Mouse (Mus musculus) neural tube, embryonic 12.5 days (tissue): Measurements from ENCODE around the gene Tanc2. TPM values are rescaled to one million over a fixed set of nuclear protein-coding genes. Genes with fewer than 3 reads are reported as not detected.

Source experiments
- ATAC-seq: fragments of 200-750 bp; cut with Nextera tagmentation; 2 replicates; pipeline ENCODE4 v1.8.0; 2017; ENCODE audit warnings: low read depth, mild to moderate bottlenecking, moderate TSS enrichment, moderate library complexity; ENCODE audit not compliant: low FRiP score
- H3K27ac ChIP-seq: fragments of 300-500 bp; sonication (generic); 2 replicates; pipeline ENCODE4 v1.5.1; 2016
- H3K27me3 ChIP-seq: fragments of 300-500 bp; sonication (generic); replicated peaks from 2 replicates; pipeline ENCODE4 v1.6.1; 2016; ENCODE audit warnings: mild to moderate bottlenecking
- H3K36me3 ChIP-seq: fragments of 300-500 bp; sonication (generic); 2 replicates; pipeline ENCODE4 v1.6.1; 2016; ENCODE audit warnings: mild to moderate bottlenecking
- H3K4me1 ChIP-seq: fragments of 300-500 bp; sonication (generic); 2 replicates; pipeline ENCODE4 v1.6.1; 2016
- H3K4me2 ChIP-seq: fragments of 300-500 bp; sonication (generic); replicated peaks from 2 replicates; pipeline ENCODE4 v1.6.1; 2016; ENCODE audit warnings: mild to moderate bottlenecking
- H3K4me3 ChIP-seq: fragments of 300-500 bp; sonication (generic); 2 replicates; pipeline ENCODE4 v1.5.1; 2016
- H3K9ac ChIP-seq: fragments of 300-500 bp; sonication (generic); 2 replicates; pipeline ENCODE4 v1.6.1; 2016; ENCODE audit warnings: mild to moderate bottlenecking
- H3K9me3 ChIP-seq: fragments of 300-500 bp; sonication (generic); 2 replicates; pipeline ENCODE4 v1.6.1; 2016; ENCODE audit warnings: mild to moderate bottlenecking
- WGBS: fragments of 180-500 bp; shearing (Covaris S2); methylation state at CpG from one replicate; pipeline ENCODE4 v1.1.7; 2016; 5-methylcytosine and 5-hydroxymethylcytosine counted together
- polyA plus RNA-seq: library from polyadenylated mRNA; unstranded; fragments of >200 nt; fragmentation: Nextera tagmentation; extraction: Ambion mirVana; gene quantifications from 2 replicates; pipeline ENCODE4 v1.2.1, GENCODE M21; 2016

The Tanc2 gene
- polyA plus RNA-seq, 1 experiment from 2014 or later, result 33.1 TPM

DNA sequence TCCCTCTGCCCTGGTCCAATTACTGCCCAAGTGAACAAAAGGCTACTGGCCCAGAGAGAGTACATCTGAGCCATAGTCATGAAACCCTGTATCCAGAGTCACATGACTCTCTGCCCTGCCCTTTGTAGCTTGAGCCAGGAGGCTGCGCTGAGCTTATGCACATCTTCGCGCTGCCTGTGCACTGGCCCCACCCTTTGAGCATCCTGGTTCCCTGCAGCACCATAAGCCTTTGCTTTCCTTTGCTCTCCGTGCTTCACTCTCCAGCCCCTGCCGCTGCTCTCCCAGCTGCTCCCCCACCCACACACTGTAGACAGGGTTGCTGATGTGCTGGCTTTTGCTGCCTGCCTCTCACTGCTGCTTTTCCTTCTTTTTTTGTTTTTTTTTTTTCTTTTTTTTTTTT lies 323.8 kb downstream of the Tanc2 start:
- no peak overlapping the region for H3K4me3 ChIP-seq
- no peak overlapping the region for H3K4me2 ChIP-seq
- H3K4me1 ChIP-seq, result no peaks in the 10 kb centered on the region
- no peak for ATAC-seq
- peaks cover 28% of the 10 kb centered on the region for H3K36me3 ChIP-seq
- no peak overlapping the region for H3K9ac ChIP-seq
- WGBS, result 58% methylated on average over 5 of the region's 5 CpGs
- no peaks in the 10 kb centered on the region for H3K27me3 ChIP-seq
- no peak overlapping the region for H3K27ac ChIP-seq
- no peaks in the 10 kb centered on the region for H3K9me3 ChIP-seq

DNA sequence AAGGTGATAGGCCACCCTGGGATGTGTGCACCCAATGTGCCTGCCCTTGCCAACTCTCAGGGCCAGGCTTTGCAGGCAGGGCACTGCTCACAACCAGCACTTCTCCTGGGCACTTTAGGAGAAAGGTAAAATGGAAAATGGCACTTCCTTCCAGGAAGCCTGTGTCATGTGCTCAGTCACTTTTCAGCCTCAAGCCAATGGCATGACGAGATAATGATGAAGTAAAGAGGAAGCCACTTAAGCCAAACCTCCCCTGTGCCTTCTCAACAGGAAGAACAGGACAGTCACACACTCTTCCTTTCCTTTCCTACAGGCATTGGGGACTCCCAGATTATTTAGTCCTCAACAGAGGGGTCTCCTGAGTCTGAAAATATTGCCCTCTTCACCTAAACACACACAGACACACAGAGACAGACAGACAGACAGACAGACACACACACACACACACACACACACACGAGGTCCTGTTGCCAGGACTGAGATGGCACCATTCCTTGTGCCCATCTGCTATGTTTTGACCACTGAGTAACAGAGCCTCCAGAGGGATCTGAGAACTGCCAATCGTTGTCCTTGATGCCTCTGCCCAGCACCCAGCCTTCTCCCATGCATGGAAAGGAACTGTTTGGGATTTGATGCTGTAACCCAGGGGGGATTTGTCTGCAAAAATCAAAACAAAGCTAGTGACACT lies 330.5 kb downstream of the Tanc2 start:
- Histone ChIP-seq H3K4me1 (no peaks in the 10 kb centered on the region), H3K9me3 (no peaks in the 10 kb centered on the region), H3K27me3 (no peaks in the 10 kb centered on the region), H3K36me3 (peaks cover 43% of the 10 kb centered on the region), H3K27ac (no peak overlapping the region), H3K4me3 (no peak overlapping the region), H3K4me2 (no peak overlapping the region), H3K9ac (no peak overlapping the region)
- ATAC-seq, result no peak
- WGBS, result 88% methylated on average over 3 of the region's 3 CpGs

DNA sequence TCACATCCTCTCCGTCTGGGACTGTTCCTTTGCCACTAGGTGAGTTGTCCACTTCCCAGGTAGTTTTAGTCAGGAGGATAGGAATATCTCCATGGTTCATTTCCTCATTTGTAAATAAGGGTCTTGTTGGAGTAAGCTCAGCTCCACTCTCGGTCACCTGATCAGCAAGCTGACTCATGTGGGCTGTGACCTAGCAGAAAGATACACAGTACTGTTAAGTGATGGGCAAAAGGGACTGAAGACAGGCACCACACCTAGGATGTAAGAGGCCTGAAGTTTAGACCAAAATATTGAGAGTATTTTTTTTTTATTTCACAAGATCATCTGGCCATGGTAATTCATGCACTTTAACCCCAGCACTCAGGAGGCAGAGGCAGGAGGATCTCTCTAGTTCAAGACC lies 331.1 kb downstream of the Tanc2 start:
- WGBS, result 88% methylated on average over 2 of the region's 2 CpGs
- H3K36me3 ChIP-seq, result peaks cover 46% of the 10 kb centered on the region

DNA sequence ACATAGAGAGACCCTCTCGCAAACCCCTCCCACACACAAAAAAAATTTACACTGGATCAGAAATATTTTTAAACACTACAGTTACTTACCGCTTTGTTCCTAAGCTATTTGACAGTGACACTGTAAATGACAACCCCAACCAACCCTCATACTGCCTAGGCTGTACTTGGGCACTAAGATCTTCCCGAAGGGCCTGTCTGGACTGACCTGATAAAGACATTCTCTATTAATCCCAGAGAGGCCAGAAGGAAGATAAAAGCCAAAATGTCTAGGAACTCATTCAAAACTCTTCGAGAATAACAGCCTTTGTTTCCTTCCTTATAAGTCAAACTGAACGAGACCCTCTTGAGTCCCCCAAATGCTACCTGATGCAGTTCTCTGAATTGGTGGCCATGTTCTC lies 331.5 kb downstream of the Tanc2 start:
- Histone ChIP-seq H3K9ac (no peak overlapping the region), H3K36me3 (peaks cover 44% of the 10 kb centered on the region), H3K27me3 (no peaks in the 10 kb centered on the region), H3K4me1 (no peaks in the 10 kb centered on the region), H3K4me2 (no peak overlapping the region), H3K9me3 (no peaks in the 10 kb centered on the region), H3K4me3 (no peak overlapping the region), H3K27ac (no peak overlapping the region)
- 93% methylated on average over 5 of the region's 5 CpGs for WGBS
- ATAC-seq, result no peak

More for the DNA sequence above, 331.1 kb downstream of the Tanc2 start:
- H3K4me3 ChIP-seq, result no peak overlapping the region
- no peaks in the 10 kb centered on the region for H3K9me3 ChIP-seq
- H3K4me1 ChIP-seq, result no peaks in the 10 kb centered on the region
- H3K27me3 ChIP-seq, result no peaks in the 10 kb centered on the region
- H3K9ac ChIP-seq, result no peak overlapping the region
- H3K27ac ChIP-seq, result no peak overlapping the region
- ATAC-seq, result no peak
- no peak overlapping the region for H3K4me2 ChIP-seq

DNA sequence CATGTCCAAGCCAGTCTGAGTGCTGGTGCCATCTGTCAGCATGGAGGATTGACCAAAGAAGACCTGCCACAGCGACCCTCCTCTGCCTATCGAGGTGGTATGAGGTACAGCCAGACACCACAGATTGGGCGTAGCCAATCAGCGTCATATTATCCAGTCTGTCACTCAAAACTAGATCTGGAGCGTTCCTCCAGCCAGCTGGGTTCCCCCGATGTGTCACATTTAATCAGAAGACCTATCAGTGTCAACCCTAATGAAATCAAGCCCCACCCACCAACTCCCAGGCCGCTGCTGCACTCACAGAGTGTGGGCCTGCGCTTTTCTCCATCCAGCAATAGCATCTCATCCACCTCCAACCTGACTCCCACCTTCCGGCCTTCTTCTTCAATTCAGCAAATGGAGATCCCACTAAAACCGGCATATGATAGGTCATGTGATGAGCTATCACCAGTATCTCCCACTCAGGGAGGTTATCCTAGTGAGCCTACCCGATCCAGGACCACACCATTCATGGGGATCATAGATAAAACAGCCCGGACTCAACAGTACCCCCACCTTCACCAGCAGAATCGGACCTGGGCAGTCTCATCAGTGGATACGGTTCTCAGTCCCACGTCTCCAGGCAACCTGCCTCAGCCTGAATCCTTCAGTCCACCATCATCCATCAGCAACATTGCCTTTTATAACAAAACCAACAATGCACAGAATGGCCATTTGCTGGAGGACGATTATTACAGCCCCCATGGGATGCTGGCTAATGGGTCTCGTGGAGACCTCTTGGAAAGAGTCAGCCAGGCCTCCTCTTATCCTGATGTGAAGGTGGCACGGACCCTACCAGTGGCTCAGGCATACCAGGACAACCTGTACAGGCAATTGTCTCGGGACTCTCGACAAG lies 333.2 kb downstream of the Tanc2 start:
- Histone ChIP-seq H3K36me3 (peaks cover 37% of the 10 kb centered on the region), H3K9ac (no peak overlapping the region), H3K27me3 (no peaks in the 10 kb centered on the region), H3K4me1 (no peaks in the 10 kb centered on the region), H3K4me2 (no peak overlapping the region), H3K27ac (no peak overlapping the region), H3K4me3 (no peak overlapping the region), H3K9me3 (no peaks in the 10 kb centered on the region)
- no peak for ATAC-seq
- WGBS, result 86% methylated on average over 20 of the region's 20 CpGs

DNA sequence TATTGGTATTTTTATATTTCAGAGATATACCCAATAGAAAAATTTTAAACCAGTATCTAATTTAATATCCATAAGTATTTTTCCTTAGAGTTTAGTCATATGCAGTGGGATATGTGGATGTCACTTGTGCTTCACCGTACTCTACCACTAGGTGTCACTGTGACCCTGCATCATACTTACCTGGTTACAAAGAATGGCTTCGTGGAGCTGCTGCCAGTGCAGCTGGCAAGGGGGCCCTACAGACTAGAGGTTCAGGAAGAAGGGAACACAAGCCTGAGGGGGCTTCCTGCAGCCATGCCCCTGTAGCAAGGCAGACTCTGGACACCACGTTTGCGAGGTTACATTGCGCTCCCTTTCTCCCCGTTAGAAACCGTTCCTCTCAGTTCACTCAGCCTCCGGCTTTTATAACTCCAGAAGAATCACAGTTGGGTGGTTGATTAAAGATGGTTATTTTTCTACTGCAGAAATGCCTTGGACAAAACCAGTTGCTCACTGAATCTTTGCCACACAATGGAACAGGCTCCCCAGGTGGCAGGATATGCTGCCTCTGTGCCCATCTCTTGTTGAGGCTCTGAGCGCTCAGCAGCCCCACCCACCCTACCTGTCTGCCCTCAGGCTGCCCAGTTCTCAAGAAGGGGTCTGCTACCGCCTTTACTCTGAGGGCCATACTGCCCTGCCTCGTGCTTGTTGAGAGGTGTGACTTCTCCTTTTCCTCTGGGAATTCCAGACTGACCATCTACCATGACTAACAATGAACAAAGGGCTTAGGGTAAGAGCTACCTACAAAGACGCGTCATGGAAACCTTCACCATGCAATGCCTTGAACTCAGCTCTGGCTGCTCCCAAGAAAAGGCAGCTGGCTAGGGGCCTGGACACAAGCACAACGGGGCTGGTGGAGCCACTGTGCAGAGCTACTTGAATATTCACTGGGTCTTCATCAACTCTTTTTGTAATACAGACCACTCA lies 337.6 kb downstream of the Tanc2 start:
- no peak overlapping the region for H3K9ac ChIP-seq
- peaks cover 19% of the 10 kb centered on the region for H3K36me3 ChIP-seq
- WGBS, result 56% methylated on average over 14 of the region's 14 CpGs
- H3K27ac ChIP-seq, result no peak overlapping the region
- no peaks in the 10 kb centered on the region for H3K9me3 ChIP-seq
- H3K27me3 ChIP-seq, result no peaks in the 10 kb centered on the region
- no peak overlapping the region for H3K4me2 ChIP-seq
- peak; percentile 70 for ATAC-seq
- no peaks in the 10 kb centered on the region for H3K4me1 ChIP-seq
- H3K4me3 ChIP-seq, result no peak overlapping the region

DNA sequence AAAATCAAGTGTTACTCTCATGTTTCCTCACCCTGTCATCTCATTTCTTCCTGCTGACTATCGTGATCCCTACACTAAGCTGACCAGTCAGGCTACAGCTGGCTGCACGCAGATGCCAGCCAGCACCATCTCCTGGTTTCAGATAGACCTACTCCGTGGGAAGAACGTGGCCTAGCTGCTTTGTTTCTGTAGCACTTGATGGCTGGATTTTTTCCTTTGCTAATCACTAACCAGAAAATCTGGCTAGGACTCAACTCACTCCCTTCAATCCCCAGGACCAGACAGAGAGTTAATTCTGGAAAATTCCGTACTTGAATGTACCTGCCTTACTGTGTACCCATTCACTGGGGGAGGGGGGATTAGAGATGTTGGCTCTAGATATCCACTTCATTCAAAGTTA lies 338.4 kb downstream of the Tanc2 start:
- WGBS, result 78% methylated on average over 5 of the region's 5 CpGs
- Histone ChIP-seq H3K9me3 (no peaks in the 10 kb centered on the region), H3K4me3 (no peak overlapping the region), H3K27me3 (no peaks in the 10 kb centered on the region), H3K4me1 (no peaks in the 10 kb centered on the region), H3K36me3 (peaks cover 11% of the 10 kb centered on the region; the same call in 1 of the 2 replicates), H3K27ac (no peak overlapping the region), H3K9ac (no peak overlapping the region), H3K4me2 (no peak overlapping the region)
- no peak for ATAC-seq

DNA sequence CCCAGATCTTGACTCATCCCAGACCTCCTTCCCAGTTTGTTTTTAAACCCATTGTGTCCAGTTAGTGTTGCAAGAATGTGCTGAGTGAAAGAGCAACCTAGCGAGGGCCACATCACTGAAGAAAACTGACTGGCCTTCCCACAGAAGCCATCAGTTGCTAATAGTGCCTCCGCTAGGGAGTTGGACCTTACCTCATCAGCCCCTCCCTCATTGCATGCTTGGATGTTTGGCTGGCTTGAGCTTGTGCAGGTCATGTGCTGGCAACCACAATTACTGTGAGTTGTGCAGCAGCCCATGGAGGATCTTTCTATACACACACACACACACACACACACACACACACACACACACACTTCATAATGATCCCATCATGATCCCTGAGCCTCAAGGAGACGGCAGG lies 341.6 kb downstream of the Tanc2 start:
- Histone ChIP-seq H3K27me3 (no peaks in the 10 kb centered on the region), H3K4me1 (0 out of 2 replicates have a peak, but pooled peaks cover 5% of the 10 kb centered on the region), H3K36me3 (no peaks in the 10 kb centered on the region), H3K9ac (no peak overlapping the region), H3K4me3 (no peak overlapping the region), H3K9me3 (no peaks in the 10 kb centered on the region), H3K4me2 (no peak overlapping the region), H3K27ac (no peak overlapping the region)
- no peak for ATAC-seq
- WGBS, result 87% methylated on average over 3 of the region's 3 CpGs

DNA sequence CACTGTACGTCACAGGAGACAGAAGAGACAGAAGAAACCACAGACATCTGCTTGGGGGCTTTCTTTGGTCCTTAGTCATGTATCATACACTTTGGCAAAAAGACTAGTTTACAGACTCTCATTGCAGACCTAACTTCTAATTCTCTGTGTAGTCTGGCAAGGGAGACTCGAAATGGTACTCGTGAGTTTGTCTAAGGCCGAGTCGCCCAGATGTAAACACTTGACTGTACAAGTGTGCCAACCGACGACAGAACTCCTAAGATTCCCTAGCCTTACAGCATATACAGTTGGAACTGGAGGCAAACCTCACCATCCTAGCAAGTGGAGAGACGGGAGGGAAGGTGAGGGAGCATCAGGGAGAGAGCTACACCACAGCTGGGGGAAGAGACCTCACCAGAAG lies 344.0 kb downstream of the Tanc2 start:
- no peak overlapping the region for H3K4me3 ChIP-seq
- H3K4me1 ChIP-seq, result 0 out of 2 replicates have a peak, but pooled peaks cover 5% of the 10 kb centered on the region
- no peak for ATAC-seq
- H3K27me3 ChIP-seq, result no peaks in the 10 kb centered on the region
- 91% methylated on average over 8 of the region's 8 CpGs for WGBS
- no peak overlapping the region for H3K4me2 ChIP-seq
- H3K36me3 ChIP-seq, result no peaks in the 10 kb centered on the region
- H3K9ac ChIP-seq, result no peak overlapping the region
- no peak overlapping the region for H3K27ac ChIP-seq
- H3K9me3 ChIP-seq, result no peaks in the 10 kb centered on the region

DNA sequence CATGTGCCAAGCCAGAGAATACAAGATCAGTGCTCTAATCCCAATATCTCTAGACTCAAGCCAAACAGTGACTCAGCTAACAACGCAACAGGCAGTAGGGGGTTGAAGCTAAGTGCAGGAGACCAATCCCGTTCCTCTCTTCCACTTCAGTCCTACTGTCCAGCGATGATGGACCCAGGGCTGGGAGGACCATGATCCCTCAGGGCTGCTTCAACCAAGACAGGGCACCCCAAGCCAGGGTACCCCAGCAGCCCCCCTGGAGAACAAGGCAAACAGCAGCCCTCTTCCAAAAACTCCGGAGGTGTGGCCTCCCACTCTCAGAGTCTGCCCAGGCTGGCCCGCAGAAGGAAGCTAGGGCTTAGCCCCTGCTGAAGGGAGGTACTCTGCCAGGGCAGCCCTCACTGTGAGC lies 344.5 kb downstream of the Tanc2 start:
- no peak overlapping the region for H3K4me2 ChIP-seq
- 0 out of 2 replicates have a peak, but pooled peaks cover 5% of the 10 kb centered on the region for H3K4me1 ChIP-seq
- no peak overlapping the region for H3K9ac ChIP-seq
- H3K27me3 ChIP-seq, result no peaks in the 10 kb centered on the region
- no peak overlapping the region for H3K27ac ChIP-seq
- H3K4me3 ChIP-seq, result no peak overlapping the region
- WGBS, result 73% methylated on average over 5 of the region's 5 CpGs
- ATAC-seq, result no peak
- no peaks in the 10 kb centered on the region for H3K9me3 ChIP-seq
- no peaks in the 10 kb centered on the region for H3K36me3 ChIP-seq

DNA sequence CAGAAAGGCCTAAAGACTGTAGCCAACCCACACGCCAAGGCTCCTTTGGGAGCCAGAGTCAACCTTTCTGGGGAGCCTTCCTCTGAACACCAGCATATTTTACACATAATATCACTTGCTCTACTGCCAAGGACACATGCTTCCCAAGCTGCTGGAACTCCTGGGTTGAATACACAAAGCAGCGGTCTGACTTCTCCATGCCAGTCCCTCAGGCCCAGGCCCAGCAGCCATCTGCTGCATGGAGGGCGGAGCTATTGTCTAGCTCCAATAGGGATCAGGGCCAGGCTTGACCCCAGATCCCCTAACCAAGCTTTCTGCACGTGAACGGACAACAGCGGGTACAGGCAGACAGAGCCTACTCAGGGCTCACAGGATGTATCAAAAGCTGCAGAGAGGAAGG lies 345.0 kb downstream of the Tanc2 start:
- H3K27me3 ChIP-seq, result no peaks in the 10 kb centered on the region
- H3K4me3 ChIP-seq, result no peak overlapping the region
- H3K27ac ChIP-seq, result no peak overlapping the region
- no peaks in the 10 kb centered on the region for H3K36me3 ChIP-seq
- no peak for ATAC-seq
- 0 out of 2 replicates have a peak, but pooled peaks cover 5% of the 10 kb centered on the region for H3K4me1 ChIP-seq
- no peak overlapping the region for H3K4me2 ChIP-seq
- no peaks in the 10 kb centered on the region for H3K9me3 ChIP-seq
- WGBS, result 43% methylated on average over 6 of the region's 6 CpGs
- no peak overlapping the region for H3K9ac ChIP-seq

DNA sequence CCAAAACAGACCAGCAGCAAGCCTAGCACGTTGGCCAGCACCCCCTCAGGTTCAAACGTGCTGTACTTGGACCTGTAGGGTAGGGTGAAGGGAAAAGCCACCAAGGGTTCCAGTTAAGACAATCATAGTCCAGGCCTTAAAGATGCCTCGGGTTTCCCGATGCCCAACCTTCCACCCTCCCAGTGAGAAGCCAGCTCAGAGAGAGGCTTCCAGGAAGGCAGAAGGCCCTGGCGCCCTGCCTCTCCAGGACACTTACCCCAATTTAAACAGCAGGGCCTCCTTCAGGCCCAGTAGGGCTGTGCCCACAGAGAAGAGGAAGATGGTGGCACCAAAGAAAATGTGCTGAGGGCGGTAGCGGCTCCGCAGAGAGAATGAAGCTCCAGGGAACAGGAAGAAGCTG lies 345.7 kb downstream of the Tanc2 start:
- Histone ChIP-seq H3K9ac (no peak overlapping the region), H3K9me3 (no peaks in the 10 kb centered on the region), H3K36me3 (no peaks in the 10 kb centered on the region), H3K27me3 (no peaks in the 10 kb centered on the region), H3K4me3 (no peak overlapping the region), H3K27ac (no peak overlapping the region), H3K4me1 (0 out of 2 replicates have a peak, but pooled peaks cover 5% of the 10 kb centered on the region), H3K4me2 (no peak overlapping the region)
- WGBS, result 88% methylated on average over 8 of the region's 8 CpGs
- no peak for ATAC-seq
